Mouse (Mus musculus): ENCODE data around the gene Krtap19-2.
A peak's percentile ranks its signal among the peaks of the same experiment; 100 is the strongest.

The Krtap19-2 gene

GRCm38 (mm10) chr16:88874169-88874568, at the start of gene Krtap19-2:
TSS of gene Krtap19-2 (minus strand) at chr16:88874269.
- DNase-seq (ENCODE audit: low read depth, low spot score): no peak

DNA sequence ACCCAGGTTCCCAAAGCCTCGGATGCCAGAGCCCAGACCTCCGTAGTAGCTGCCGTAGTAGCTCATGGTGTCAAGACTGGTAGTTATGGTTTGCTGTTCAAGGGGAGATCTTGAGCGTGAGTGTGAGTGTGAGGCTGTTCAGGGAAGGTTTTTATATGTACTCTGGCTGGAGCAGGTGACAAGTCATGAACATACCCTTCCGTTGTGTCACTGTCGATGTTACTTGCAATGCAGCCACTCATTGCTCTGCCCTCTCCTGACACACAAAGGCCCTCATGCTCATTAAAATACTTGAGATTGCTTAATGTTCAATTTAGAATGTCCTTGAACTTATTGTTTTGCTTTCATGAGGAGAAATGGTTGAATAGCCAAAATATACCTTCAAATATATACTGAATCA, 22.3 kb upstream of the Krtap19-2 start, which contains the start of gene Krtap19-5:
Gene Krtap19-5, minus strand, starts transcription at position 101 of the 400 bp plus-strand sequence.
- no peak for DNase-seq (ENCODE audit: low read depth, low spot score)

GRCm38 (mm10) chr16:88886870-88887269, 12.8 kb upstream of the Krtap19-2 start:
- peak; percentile 4 for DNase-seq (ENCODE audit: low read depth, low spot score)

DNA sequence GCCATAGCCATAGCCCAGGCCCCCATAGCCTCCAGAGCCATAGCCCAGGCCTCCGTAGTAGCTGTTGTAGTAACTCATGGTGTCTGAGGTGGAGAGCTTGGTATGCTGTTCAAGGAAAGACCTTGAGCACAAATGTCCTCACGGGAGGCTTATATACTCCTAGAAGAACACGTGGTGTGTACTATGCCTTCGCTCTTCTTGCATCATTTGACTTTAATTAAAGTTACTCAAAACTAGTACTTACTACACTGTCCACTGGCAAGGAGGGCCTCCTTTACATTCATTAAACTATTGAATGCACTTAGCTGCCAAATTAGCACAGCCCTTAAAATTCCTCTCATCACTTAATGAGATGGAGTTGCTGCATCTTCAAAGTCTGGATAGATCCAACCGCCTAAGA, 10.9 kb upstream of the Krtap19-2 start, which contains the start of gene Krtap19-4:
Gene Krtap19-4, minus strand, starts transcription at position 101 of the 400 bp plus-strand sequence.
- no peak for DNase-seq (ENCODE audit: low read depth, low spot score)

GRCm38 (mm10) chr16:88877938-88878337, 3.9 kb upstream of the Krtap19-2 start, which contains the start of gene Krtap19-3:
TSS of gene Krtap19-3 (minus strand) at chr16:88878038.
- no peak for DNase-seq (ENCODE audit: low read depth, low spot score)

DNA sequence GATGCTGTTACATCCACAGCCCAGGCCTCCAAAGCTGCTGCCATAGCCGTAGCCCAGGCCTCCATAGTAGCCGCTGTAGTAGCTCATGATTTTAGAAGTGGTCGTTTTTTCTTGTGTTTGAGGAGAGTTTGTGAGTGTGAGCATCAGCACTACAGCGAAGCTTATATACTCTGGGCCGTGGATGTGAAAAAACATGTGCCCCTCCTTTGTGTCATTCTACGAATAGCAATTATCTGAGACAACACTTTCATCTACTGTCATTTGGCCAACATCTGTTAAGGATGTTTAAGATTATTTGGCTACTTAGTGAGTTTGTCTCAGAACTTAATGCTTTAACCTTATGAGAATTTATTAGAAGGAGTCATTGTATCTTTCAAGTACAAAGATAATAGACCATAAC, 4.8 kb downstream of the Krtap19-2 start, which contains the start of gene Krtap19-1:
Gene Krtap19-1, minus strand, starts transcription at position 101 of the 400 bp plus-strand sequence.
- DNase-seq (ENCODE audit: low read depth, low spot score): no peak

DNA sequence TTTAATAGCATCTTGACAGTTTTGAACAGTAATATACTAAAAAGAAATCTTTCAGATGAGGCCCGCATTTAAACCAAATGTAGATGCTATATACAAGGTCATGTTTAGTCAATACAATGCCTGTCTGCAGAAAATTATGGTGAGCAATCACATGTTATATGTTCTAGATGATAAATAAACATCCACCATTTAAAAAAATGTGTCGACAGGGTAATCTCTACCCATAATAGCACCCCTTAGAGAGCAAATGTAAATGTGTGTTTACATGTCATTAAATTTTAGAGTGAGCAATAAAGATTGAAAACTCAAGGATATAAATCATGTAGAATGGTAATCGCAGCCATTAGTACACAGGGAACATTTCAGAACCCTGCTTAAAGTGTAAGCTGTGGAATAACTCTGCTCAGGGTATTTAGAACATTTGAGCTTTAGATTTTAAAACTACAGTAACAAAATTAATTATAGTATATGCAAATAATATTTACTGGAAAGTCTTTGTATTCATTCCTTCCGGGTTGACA, 9.1 kb downstream of the Krtap19-2 start:
- no peak for DNase-seq (ENCODE audit: low read depth, low spot score)

DNA sequence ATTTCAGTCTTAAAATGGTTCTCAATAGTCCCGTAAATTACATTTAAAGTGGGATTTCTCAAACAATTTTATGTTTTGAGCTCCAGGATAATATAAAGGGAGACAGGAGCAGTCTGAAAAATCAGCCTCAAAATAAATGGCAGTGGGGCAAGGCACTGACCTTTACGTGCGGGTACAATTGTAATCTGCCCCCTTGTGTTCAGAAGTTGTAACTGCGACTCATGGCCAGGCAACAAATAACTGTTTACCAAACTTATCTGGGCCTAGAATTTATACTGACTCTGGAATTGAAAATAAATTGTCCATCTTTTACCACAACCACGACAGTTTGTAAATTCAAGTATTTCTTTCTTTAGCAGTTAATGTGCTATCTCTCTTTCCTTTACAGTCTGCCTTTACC, 22.6 kb downstream of the Krtap19-2 start:
- peak; percentile 28 for DNase-seq (ENCODE audit: low read depth, low spot score)

- no peak for DNase-seq (ENCODE audit: low read depth, low spot score)
Measured at GRCm38 (mm10) chr16:88848558-88848957, 25.5 kb downstream of the Krtap19-2 start.

GRCm38 (mm10) chr16:88847363-88847762, 26.7 kb downstream of the Krtap19-2 start:
- DNase-seq (ENCODE audit: low read depth, low spot score): no peak

GRCm38 (mm10) chr16:88826978-88827377, 47.1 kb downstream of the Krtap19-2 start:
- DNase-seq (ENCODE audit: low read depth, low spot score): no peak

DNA sequence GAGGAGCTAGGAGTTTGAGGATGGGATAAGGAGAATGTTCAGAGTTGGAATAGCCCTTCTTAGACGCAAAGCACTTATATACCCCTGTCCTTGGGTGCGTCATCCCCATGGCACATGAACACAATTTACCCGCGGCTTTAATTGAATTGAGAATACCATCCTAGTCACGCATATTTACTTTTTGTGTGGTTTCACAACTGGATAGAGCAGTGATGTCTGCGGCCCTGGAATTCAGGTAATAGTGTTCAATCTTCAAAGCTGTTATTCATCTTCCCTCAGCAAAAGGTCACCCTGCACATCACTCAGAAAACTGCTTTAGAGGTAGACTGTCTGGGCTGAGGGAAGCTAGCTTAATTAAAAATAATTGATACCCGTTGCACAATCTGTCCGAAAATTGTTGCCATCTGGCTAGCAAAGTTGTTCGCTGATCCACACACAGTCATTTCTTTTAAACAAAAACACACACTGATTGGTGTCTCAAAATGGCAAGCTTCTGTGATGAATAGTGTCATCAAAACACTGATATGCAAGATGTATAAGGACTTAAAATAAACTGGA, 47.9 kb downstream of the Krtap19-2 start, which contains the start of gene Krtap14:
Gene Krtap14, minus strand, starts transcription at position 51 of the 558 bp plus-strand sequence.
- DNase-seq (ENCODE audit: low read depth, low spot score): peak; percentile 8

- DNase-seq (ENCODE audit: low read depth, low spot score): peak; percentile 35
Measured at GRCm38 (mm10) chr16:88823736-88824135, 50.3 kb downstream of the Krtap19-2 start.

All from brain, adult 2 months (tissue).